In genomic region chr19:14416845-14417244, GRCm38 (mm10) we compare ENCODE assay signal across 12 mouse cellular contexts.
DNase-seq lines count a peak whose midpoint lies in the region; ATAC-seq and TF ChIP-seq lines count a peak whose summit lies in the region.
"Had no signal": no experiment of that assay in that cellular context is flagged by ENCODE, and none has a peak within 500 bp of the region (broad histone marks: within the 10 kb centered on the region; RNA-seq: fewer than 3 reads in every experiment).

No protein-coding gene starts in this region.

- no peaks in the 10 kb centered on the region for H3K4me1 ChIP-seq in lung, postnatal 0 days (ENCODE audit: insufficient read depth, low read depth, low read length)
- H3K4me1 ChIP-seq in cerebellum, adult 2 months (ENCODE audit: control insufficient read depth, insufficient read depth, low read length), result peaks cover 7% of the 10 kb centered on the region; the same call in 1 of the 2 replicates
- 0 out of 2 replicates have a peak, but pooled peaks cover 3% of the 10 kb centered on the region for H3K4me1 ChIP-seq in limb, embryonic 14.5 days (ENCODE audit: control insufficient read depth, insufficient read depth, low read length)

- H3K36me3 ChIP-seq in lung, postnatal 0 days (ENCODE audit: insufficient read depth, low read length), result no peaks in the 10 kb centered on the region
- H3K36me3 ChIP-seq in limb, embryonic 14.5 days (ENCODE audit: control insufficient read depth, insufficient read depth, low read length), result no peaks in the 10 kb centered on the region

- ATAC-seq in lung, postnatal 0 days, result no peak; the same call in 1 of the 2 replicates
- no peak; the same call in 1 of the 2 replicates for ATAC-seq in limb, embryonic 14.5 days (ENCODE audit: low FRiP score, low read depth)

- TF ChIP-seq CTCF in lung, postnatal 0 days (IDR thresholded peaks at IDR 0.05), result no peak
- TF ChIP-seq CTCF in cerebellum, adult 2 months (IDR thresholded peaks at IDR 0.05; ENCODE audit: borderline replicate concordance, insufficient read depth, low read depth, low read length), result no peak

- no peak for TF ChIP-seq POLR2A in cerebellum, adult 2 months (IDR thresholded peaks at IDR 0.05; ENCODE audit: borderline replicate concordance, insufficient read depth, low read length)
- TF ChIP-seq POLR2A in limb, embryonic 14.5 days (IDR thresholded peaks at IDR 0.05; ENCODE audit: borderline replicate concordance, extremely low read depth, insufficient read depth, insufficient read length), result no peak

- no peaks in the 10 kb centered on the region for H3K9me3 ChIP-seq in lung, postnatal 0 days (ENCODE audit: low read length)
- H3K9me3 ChIP-seq in limb, embryonic 14.5 days (ENCODE audit: control insufficient read depth, low read length), result no peaks in the 10 kb centered on the region

- 51% methylated on average over 5 of the region's 5 CpGs for WGBS in lung, postnatal 0 days
- 10% methylated on average over 5 of the region's 5 CpGs for WGBS in cerebellum, adult 2 months
- WGBS in limb, embryonic 14.5 days, result 73% methylated on average over 5 of the region's 5 CpGs

- TF ChIP-seq EP300 in lung, postnatal 0 days (IDR thresholded peaks at IDR 0.05), result no peak

- peak; percentile 60 for DNase-seq in adrenal gland, adult 2 months
- DNase-seq in adrenal gland, postnatal 4 days (ENCODE audit: low spot score in 2 of 2), result no peak
- DNase-seq in lung, postnatal 10 days, result peak; percentile 7
- DNase-seq in lung, postnatal 0 days (ENCODE audit: low spot score), result no peak
- DNase-seq in cerebellum, adult 2 months, result peak; percentile 79 to 91
- peak; percentile 46 for DNase-seq in limb, embryonic 14.5 days (ENCODE audit: low spot score)
- no peak for DNase-seq in thymus, postnatal 10 days (ENCODE audit: low spot score in 2 of 2)
- DNase-seq in urinary bladder, adult 18-20 months (ENCODE audit: low spot score in 2 of 2), result no peak
- DNase-seq: kidney, postnatal 14 days; right cerebral cortex, adult 18-20 months; thymus, postnatal 36 days had no signal

- H3K4me2 ChIP-seq in lung, postnatal 0 days (replicated peaks; ENCODE audit: low read depth, low read length), result no peak overlapping the region
- no peak overlapping the region for H3K4me2 ChIP-seq in limb, embryonic 14.5 days (replicated peaks; ENCODE audit: low read depth, low read length, severe bottlenecking)

- no peaks in the 10 kb centered on the region for H3K27me3 ChIP-seq in lung, postnatal 0 days (replicated peaks; ENCODE audit: insufficient read depth, low read length)
- H3K27me3 ChIP-seq in cerebellum, adult 2 months (ENCODE audit: control insufficient read depth, insufficient read depth, low read length), result no peaks in the 10 kb centered on the region; the same call in 1 of the 2 replicates
- H3K27me3 ChIP-seq in limb, embryonic 14.5 days (ENCODE audit: control insufficient read depth, insufficient read depth, low read length), result no peaks in the 10 kb centered on the region

- H3K27ac ChIP-seq in lung, postnatal 0 days (ENCODE audit: low read length), result no peak overlapping the region
- H3K27ac ChIP-seq in cerebellum, adult 2 months (ENCODE audit: insufficient read depth, low read length), result no peak overlapping the region
- no peak overlapping the region for H3K27ac ChIP-seq in limb, embryonic 14.5 days (replicated peaks; ENCODE audit: low read depth, low read length)

- H3K4me3 ChIP-seq in lung, postnatal 0 days (ENCODE audit: low read depth, low read length), result no peak overlapping the region
- no peak overlapping the region for H3K4me3 ChIP-seq in cerebellum, adult 2 months (replicated peaks; ENCODE audit: insufficient read depth, low read depth, low read length)
- H3K4me3 ChIP-seq in limb, embryonic 14.5 days (replicated peaks; ENCODE audit: low read length), result no peak overlapping the region
- H3K4me3 ChIP-seq: erythroblast, embryonic 14.5 days had no signal

- H3K9ac ChIP-seq in lung, postnatal 0 days (replicated peaks; ENCODE audit: low read depth), result no peak overlapping the region
- H3K9ac ChIP-seq in limb, embryonic 14.5 days (ENCODE audit: low read depth, low read length, severe bottlenecking), result no peak overlapping the region

Comparison
In these comparisons a context has a peak if more than half of its experiments do, and no peak if none do; other contexts are left out.
1. DNase-seq: peak in adrenal gland, adult 2 months (single experiment), lung, postnatal 10 days (single experiment), cerebellum, adult 2 months (2 of 2) and limb, embryonic 14.5 days (single experiment); none in adrenal gland, postnatal 4 days (0 of 2), lung, postnatal 0 days (single experiment), thymus, postnatal 10 days (0 of 2) and urinary bladder, adult 18-20 months (0 of 2).